Mouse (Mus musculus) intestine, embryonic 16.5 days (tissue): ENCODE data around the gene Ddx4. TPM values are rescaled to one million over a fixed set of nuclear protein-coding genes. Genes with fewer than 3 reads are reported as not detected.
A peak's percentile ranks its signal among the peaks of the same experiment; 100 is the strongest.

Experiments used
- ATAC-seq: fragments of 200-750 bp; cut with Nextera tagmentation; 2 replicates; pipeline ENCODE4 v1.8.0; 2017; ENCODE audit warnings: moderate TSS enrichment, moderate library complexity
- H3K27ac ChIP-seq: fragments of 300-500 bp; sonication (generic); 2 replicates; pipeline ENCODE4 v1.5.1; 2014; ENCODE audit warnings: mild to moderate bottlenecking, low read length
- H3K27me3 ChIP-seq: fragments of 300-500 bp; sonication (generic); replicated peaks from 2 replicates; pipeline ENCODE4 v1.6.1; 2014; ENCODE audit warnings: low read length, control low read depth, mixed read lengths; ENCODE audit not compliant: control insufficient read depth, insufficient read depth
- H3K36me3 ChIP-seq: fragments of 300-500 bp; sonication (generic); 2 replicates; pipeline ENCODE4 v1.6.1; 2014; ENCODE audit warnings: low read length, control low read depth; ENCODE audit not compliant: control insufficient read depth, insufficient read depth
- H3K4me1 ChIP-seq: fragments of 300-500 bp; sonication (generic); 2 replicates; pipeline ENCODE4 v1.6.1; 2014; ENCODE audit warnings: low read length, control low read depth, mixed read lengths; ENCODE audit not compliant: control insufficient read depth, insufficient read depth
- H3K4me2 ChIP-seq: fragments of 300-500 bp; sonication (generic); 2 replicates; pipeline ENCODE4 v1.6.1; 2014; ENCODE audit warnings: low read depth, low read length, control low read depth
- H3K4me3 ChIP-seq: fragments of 300-500 bp; sonication (generic); 2 replicates; pipeline ENCODE4 v1.5.1; 2014; ENCODE audit warnings: mild to moderate bottlenecking, low read length
- H3K9ac ChIP-seq: fragments of 300-500 bp; sonication (generic); 2 replicates; pipeline ENCODE4 v1.6.1; 2014; ENCODE audit warnings: low read depth, low read length
- H3K9me3 ChIP-seq: fragments of 300-500 bp; sonication (generic); 2 replicates; pipeline ENCODE4 v1.6.1; 2016; ENCODE audit warnings: low read length, control low read depth; ENCODE audit not compliant: control insufficient read depth
- WGBS: fragments of 180-500 bp; shearing (Covaris S2); extraction: QIAGEN DNeasy Blood & Tissue Kit; methylation state at CpG from one replicate; pipeline ENCODE4 v1.1.7; 2014; 5-methylcytosine and 5-hydroxymethylcytosine counted together
- polyA plus RNA-seq: library from polyadenylated mRNA; unstranded; fragments of >200 nt; fragmentation: Nextera tagmentation; extraction: Ambion mirVana; gene quantifications from 2 replicates; pipeline ENCODE4 v1.2.1, GENCODE M21; 2015

The Ddx4 gene
- polyA plus RNA-seq, 1 experiment from 2014 or later, result 0.18 TPM

- peak; percentile 74 for ATAC-seq
- 63% methylated on average over 6 of the region's 6 CpGs for WGBS
- H3K27ac ChIP-seq, result no peak overlapping the region
- H3K9ac ChIP-seq, result no peak overlapping the region
- no peak overlapping the region for H3K4me2 ChIP-seq
- H3K36me3 ChIP-seq, result no peaks in the 10 kb centered on the region
- no peaks in the 10 kb centered on the region for H3K27me3 ChIP-seq
- H3K9me3 ChIP-seq, result no peaks in the 10 kb centered on the region
- peaks cover 4% of the 10 kb centered on the region; the same call in 1 of the 2 replicates for H3K4me1 ChIP-seq
- no peak overlapping the region for H3K4me3 ChIP-seq
Measured at GRCm38 (mm10) chr13:112672797-112673196, 20.5 kb upstream of the Ddx4 start.

- no peak overlapping the region for H3K9ac ChIP-seq
- peaks cover 4% of the 10 kb centered on the region; the same call in 1 of the 2 replicates for H3K4me1 ChIP-seq
- WGBS, result 74% methylated on average over 13 of the region's 13 CpGs
- H3K4me3 ChIP-seq, result no peak overlapping the region
- H3K36me3 ChIP-seq, result no peaks in the 10 kb centered on the region
- H3K27me3 ChIP-seq, result no peaks in the 10 kb centered on the region
- no peak for ATAC-seq
- no peaks in the 10 kb centered on the region for H3K9me3 ChIP-seq
- H3K27ac ChIP-seq, result no peak overlapping the region
- no peak overlapping the region for H3K4me2 ChIP-seq
Measured at GRCm38 (mm10) chr13:112671708-112672107, 19.4 kb upstream of the Ddx4 start.

- Histone ChIP-seq H3K36me3 (no peaks in the 10 kb centered on the region), H3K4me3 (no peak overlapping the region), H3K9me3 (no peaks in the 10 kb centered on the region), H3K9ac (no peak overlapping the region), H3K27ac (no peak overlapping the region), H3K4me1 (no peaks in the 10 kb centered on the region), H3K4me2 (no peak overlapping the region), H3K27me3 (no peaks in the 10 kb centered on the region)
- ATAC-seq, result no peak
- 73% methylated on average over 9 of the region's 9 CpGs for WGBS
Measured at GRCm38 (mm10) chr13:112667215-112667614, 14.9 kb upstream of the Ddx4 start.

- 86% methylated on average over 10 of the region's 10 CpGs for WGBS
Measured at GRCm38 (mm10) chr13:112666433-112667024, 14.3 kb upstream of the Ddx4 start.

GRCm38 (mm10) chr13:112661687-112662086 lies 9.4 kb upstream of the Ddx4 start:
- H3K4me1 ChIP-seq, result peaks cover 4% of the 10 kb centered on the region; the same call in 1 of the 2 replicates
- no peaks in the 10 kb centered on the region for H3K27me3 ChIP-seq
- no peaks in the 10 kb centered on the region for H3K36me3 ChIP-seq
- no peak overlapping the region for H3K4me3 ChIP-seq
- no peak for ATAC-seq
- no peaks in the 10 kb centered on the region for H3K9me3 ChIP-seq
- H3K27ac ChIP-seq, result no peak overlapping the region
- H3K9ac ChIP-seq, result no peak overlapping the region
- WGBS, result 76% methylated on average over 2 of the region's 2 CpGs
- no peak overlapping the region for H3K4me2 ChIP-seq

More at GRCm38 (mm10) chr13:112666433-112667024, 14.3 kb upstream of the Ddx4 start:
- Histone ChIP-seq H3K27ac (no peak overlapping the region), H3K36me3 (no peaks in the 10 kb centered on the region), H3K4me3 (no peak overlapping the region), H3K4me2 (no peak overlapping the region), H3K9ac (no peak overlapping the region), H3K4me1 (no peaks in the 10 kb centered on the region), H3K27me3 (no peaks in the 10 kb centered on the region), H3K9me3 (no peaks in the 10 kb centered on the region)
- ATAC-seq, result no peak

GRCm38 (mm10) chr13:112660574-112661381 lies 8.5 kb upstream of the Ddx4 start, which contains the start of gene Slc38a9:
Gene Slc38a9 (plus strand): TSS chr13:112660751.
- H3K27ac ChIP-seq, result no peak within 1 kb of the TSS
- H3K4me3 ChIP-seq, result peak within 1 kb of the TSS; percentile 73
- peaks cover 4% of the 10 kb centered on the region; the same call in 1 of the 2 replicates for H3K4me1 ChIP-seq
- peak within 1 kb of the TSS; percentile 80 for H3K4me2 ChIP-seq
- WGBS, result 1% methylated on average over 33 of the region's 33 CpGs
- peak within 1 kb of the TSS; percentile 76 for H3K9ac ChIP-seq
- no peaks in the 10 kb centered on the region for H3K9me3 ChIP-seq
- H3K36me3 ChIP-seq, result no peaks in the 10 kb centered on the region
- no peaks in the 10 kb centered on the region for H3K27me3 ChIP-seq
- ATAC-seq, result peak; percentile 99

- peak overlapping the region; percentile 73 for H3K4me2 ChIP-seq
- no peaks in the 10 kb centered on the region for H3K9me3 ChIP-seq
- WGBS, result 4% methylated on average over 10 of the region's 10 CpGs
- H3K4me3 ChIP-seq, result peak overlapping the region; percentile 73
- ATAC-seq, result peak; percentile 65
- no peaks in the 10 kb centered on the region for H3K36me3 ChIP-seq
- peak overlapping the region; percentile 59; the same call in 1 of the 2 replicates for H3K9ac ChIP-seq
- no peaks in the 10 kb centered on the region for H3K27me3 ChIP-seq
- H3K4me1 ChIP-seq, result peaks cover 4% of the 10 kb centered on the region; the same call in 1 of the 2 replicates
- no peak overlapping the region for H3K27ac ChIP-seq
Measured at GRCm38 (mm10) chr13:112659986-112660573, 7.8 kb upstream of the Ddx4 start.

GRCm38 (mm10) chr13:112651183-112651582 lies 1.1 kb downstream of the Ddx4 start:
- peak; percentile 40; the same call in 1 of the 2 replicates for ATAC-seq

GRCm38 (mm10) chr13:112645529-112646186 lies 6.6 kb downstream of the Ddx4 start:
- Histone ChIP-seq H3K27me3 (0 out of 2 replicates have a peak, but pooled peaks cover 3% of the 10 kb centered on the region), H3K4me1 (no peaks in the 10 kb centered on the region), H3K27ac (no peak overlapping the region), H3K4me2 (no peak overlapping the region), H3K4me3 (no peak overlapping the region), H3K9me3 (no peaks in the 10 kb centered on the region), H3K36me3 (no peaks in the 10 kb centered on the region), H3K9ac (no peak overlapping the region)
- WGBS, result 87% methylated on average over 1 of the region's 1 CpGs
- no peak for ATAC-seq

More at GRCm38 (mm10) chr13:112651183-112651582, 1.1 kb downstream of the Ddx4 start:
- Histone ChIP-seq H3K27ac (no peak overlapping the region), H3K4me2 (no peak overlapping the region), H3K4me3 (no peak overlapping the region), H3K36me3 (no peaks in the 10 kb centered on the region), H3K27me3 (0 out of 2 replicates have a peak, but pooled peaks cover 3% of the 10 kb centered on the region), H3K9ac (no peak overlapping the region), H3K4me1 (no peaks in the 10 kb centered on the region), H3K9me3 (peaks cover 13% of the 10 kb centered on the region)
- WGBS, result 80% methylated on average over 3 of the region's 3 CpGs
